Mouse (Mus musculus) heart, postnatal 0 days (tissue): ENCODE results near the gene Gm11555. TPM values are rescaled to one million over a fixed set of nuclear protein-coding genes. Genes with fewer than 3 reads are reported as not detected.
"Not testable (repeated sequence)": the region's sequence is repeated elsewhere in the genome, so short reads cannot be mapped to it uniquely, and the experiment has no call there.

ENCODE experiments used
- ATAC-seq: fragments of 200-750 bp; cut with Nextera tagmentation; 2 replicates; pipeline ENCODE4 v1.8.0; 2017; ENCODE audit warnings: low read depth, moderate number of reproducible peaks, moderate library complexity; ENCODE audit not compliant: insufficient read depth
- DNase-seq: peaks from one replicate; pipeline ENCODE4 v3.0.0-alpha.2; 2016; ENCODE audit warnings: low spot score
- H3K27ac ChIP-seq: fragments of 300-500 bp; sonication (generic); 2 replicates; pipeline ENCODE4 v1.5.1; 2014; ENCODE audit warnings: low read depth, mild to moderate bottlenecking
- H3K27me3 ChIP-seq: fragments of 300-500 bp; sonication (generic); 2 replicates; pipeline ENCODE4 v1.6.1; 2014; ENCODE audit warnings: low read length, mixed read lengths; ENCODE audit not compliant: control insufficient read depth, insufficient read depth
- H3K36me3 ChIP-seq: fragments of 300-500 bp; sonication (generic); replicated peaks from 2 replicates; pipeline ENCODE4 v1.6.1; 2014; ENCODE audit warnings: low read length, mixed read lengths; ENCODE audit not compliant: control insufficient read depth, insufficient read depth
- H3K4me1 ChIP-seq: fragments of 300-500 bp; sonication (generic); 2 replicates; pipeline ENCODE4 v1.6.1; 2014; ENCODE audit warnings: antibody characterized with exemption; ENCODE audit not compliant: control insufficient read depth, insufficient read depth
- H3K4me2 ChIP-seq: fragments of 300-500 bp; sonication (generic); 2 replicates; pipeline ENCODE4 v1.6.1; 2014; ENCODE audit warnings: low read depth, mild to moderate bottlenecking, low read length, moderate library complexity
- H3K4me3 ChIP-seq: fragments of 300-500 bp; sonication (generic); 2 replicates; pipeline ENCODE4 v1.5.1; 2014; ENCODE audit warnings: low read depth, low read length
- H3K9ac ChIP-seq: fragments of 300-500 bp; sonication (generic); replicated peaks from 2 replicates; pipeline ENCODE4 v1.6.1; 2014; ENCODE audit warnings: low read depth, low read length, mixed read lengths
- H3K9me3 ChIP-seq: fragments of 300-500 bp; sonication (generic); replicated peaks from 2 replicates; pipeline ENCODE4 v1.6.1; 2016; ENCODE audit warnings: low read length; ENCODE audit not compliant: control insufficient read depth
- CTCF ChIP-seq: IDR thresholded peaks from 2 replicates; pipeline ENCODE4 v1.5.1; 2016; ENCODE audit warnings: antibody characterized with exemption, control low read depth, low read depth
- EP300 ChIP-seq: IDR thresholded peaks from 2 replicates; pipeline ENCODE4 v1.6.1; 2016; ENCODE audit warnings: antibody characterized with exemption, low read depth
- WGBS: fragments of 180-500 bp; shearing (Covaris S2); extraction: QIAGEN DNeasy Blood & Tissue Kit; methylation state at CpG from one replicate; pipeline ENCODE4 v1.1.7; 2014; 5-methylcytosine and 5-hydroxymethylcytosine counted together
- polyA plus RNA-seq: library from polyadenylated mRNA; unstranded; fragments of >200 nt; fragmentation: Nextera tagmentation; extraction: Ambion mirVana; gene quantifications from 2 replicates; pipeline ENCODE4 v1.2.1, GENCODE M21; 2015
- total RNA-seq: library from RNA; depleted of rRNA; stranded (reverse); fragments of >200 nt; gene quantifications from 2 replicates; pipeline ENCODE4 v1.2.3, GENCODE M21; 2014; ENCODE audit warnings: low replicate concordance; rRNA removed

Gene Gm11555
- total and polyA plus RNA-seq, 2 experiments from 2014 or later = not detected

GRCm38 (mm10) chr11:99620335-99620734 is 29.7 kb downstream of the Gm11555 start, which contains the start of gene Gm11562:
Gene Gm11562, minus strand, starts transcription at chr11:99620435.
- WGBS = 83% methylated on average over 2 of the region's 2 CpGs
- no peak within 1 kb of the TSS for H3K4me2 ChIP-seq

DNA sequence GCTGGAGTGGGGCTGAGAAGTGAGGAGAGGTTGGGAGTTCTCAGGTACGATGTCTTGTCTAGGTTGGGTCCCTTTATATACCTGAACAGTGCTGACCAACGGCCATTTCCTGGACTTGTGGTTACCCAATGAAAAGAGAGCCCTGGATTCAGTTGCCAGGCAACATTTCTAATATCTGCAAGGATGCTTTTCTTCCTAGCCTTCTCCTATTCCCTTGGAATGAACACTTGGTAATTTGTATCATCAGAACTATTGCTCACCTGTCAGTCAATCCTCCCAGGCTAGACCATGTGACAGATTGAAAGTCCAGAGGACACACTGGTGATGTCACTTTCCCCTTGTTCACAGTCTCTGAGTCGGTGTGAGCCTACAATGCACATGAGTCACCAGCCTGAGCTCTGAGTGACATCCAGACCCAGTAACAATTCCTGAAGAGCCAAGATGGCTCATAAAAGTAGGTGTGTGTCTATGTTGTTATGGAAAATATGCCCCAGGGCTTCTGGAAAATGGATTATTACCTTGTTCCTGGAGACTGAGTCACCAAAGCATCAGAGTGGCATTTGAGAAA is 35.2 kb downstream of the Gm11555 start, which contains the start of gene Krtap2-4:
Krtap2-4 (minus strand) TSS at position 51 of the 568 bp plus-strand sequence.
- no peak within 1 kb of the TSS for H3K4me2 ChIP-seq
- WGBS = 45% methylated on average over 3 of the region's 3 CpGs
- H3K4me3 ChIP-seq = no peak within 1 kb of the TSS
- TF ChIP-seq EP300 = no peak
- no peak for TF ChIP-seq CTCF
- no peak within 1 kb of the TSS for H3K27ac ChIP-seq
- ATAC-seq = no peak
- no peaks in the 10 kb centered on the region for H3K4me1 ChIP-seq
- no peaks in the 10 kb centered on the region for H3K36me3 ChIP-seq
- DNase-seq = no peak
- no peak within 1 kb of the TSS for H3K9ac ChIP-seq
- no peaks in the 10 kb centered on the region for H3K9me3 ChIP-seq
- no peaks in the 10 kb centered on the region for H3K27me3 ChIP-seq

More at GRCm38 (mm10) chr11:99620335-99620734, 29.7 kb downstream of the Gm11555 start, which contains the start of gene Gm11562:
- H3K4me3 ChIP-seq = no peak within 1 kb of the TSS
- TF ChIP-seq EP300 (no peak), CTCF (no peak)
- ATAC-seq (no peak), DNase-seq (no peak)
- no peak within 1 kb of the TSS for H3K27ac ChIP-seq
- H3K27me3 ChIP-seq = no peaks in the 10 kb centered on the region
- H3K9ac ChIP-seq = no peak within 1 kb of the TSS
- H3K4me1 ChIP-seq = no peaks in the 10 kb centered on the region
- no peaks in the 10 kb centered on the region for H3K9me3 ChIP-seq
- H3K36me3 ChIP-seq = no peaks in the 10 kb centered on the region

- not testable (repeated sequence) for H3K27ac ChIP-seq, H3K4me2 ChIP-seq, DNase-seq, H3K4me3 ChIP-seq, H3K27me3 ChIP-seq, H3K36me3 ChIP-seq, H3K4me1 ChIP-seq, ATAC-seq, H3K9ac ChIP-seq, H3K9me3 ChIP-seq
- 51% methylated on average over 1 of the region's 2 CpGs for WGBS
Observed at GRCm38 (mm10) chr11:99610089-99610488, 39.9 kb downstream of the Gm11555 start, which contains the start of gene Gm11937. Gene Gm11937, minus strand, starts transcription at chr11:99610189.

DNA sequence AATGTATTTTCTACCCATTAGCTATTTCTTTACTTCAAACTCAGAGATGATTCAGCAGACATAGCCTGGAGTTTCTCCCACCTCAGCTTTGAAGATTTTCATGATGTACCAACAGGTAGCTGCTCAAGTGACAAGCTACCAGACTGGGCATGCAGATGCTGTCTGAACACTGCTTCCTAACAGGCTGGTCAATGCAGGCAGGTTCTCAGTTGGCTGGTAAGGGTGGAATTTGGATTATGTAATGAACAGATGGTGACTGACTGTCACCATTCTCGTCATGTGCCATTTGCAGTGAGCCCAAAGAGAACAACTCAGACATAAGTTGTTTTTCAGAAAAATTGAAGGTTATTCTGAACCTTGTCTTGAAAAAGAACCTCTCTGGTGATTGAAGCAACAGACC is 40.9 kb downstream of the Gm11555 start:
- Histone ChIP-seq H3K36me3 (no peaks in the 10 kb centered on the region), H3K9ac (no peak overlapping the region), H3K4me3 (no peak overlapping the region), H3K27ac (no peak overlapping the region), H3K4me2 (no peak overlapping the region), H3K4me1 (no peaks in the 10 kb centered on the region), H3K9me3 (no peaks in the 10 kb centered on the region), H3K27me3 (no peaks in the 10 kb centered on the region)
- no peak for ATAC-seq
- TF ChIP-seq CTCF (no peak), EP300 (no peak)
- 62% methylated on average over 1 of the region's 1 CpGs for whole genome bisulfite sequencing
- DNase-seq = no peak

GRCm38 (mm10) chr11:99603208-99603607 is 46.8 kb downstream of the Gm11555 start, which contains the start of gene Gm11938:
Gene Gm11938, minus strand, starts transcription at chr11:99603308.
- H3K4me1 ChIP-seq, H3K9ac ChIP-seq, H3K27ac ChIP-seq, H3K27me3 ChIP-seq, H3K4me2 ChIP-seq, DNase-seq, ATAC-seq, H3K36me3 ChIP-seq, H3K9me3 ChIP-seq, H3K4me3 ChIP-seq: not testable (repeated sequence)
- WGBS = 25% methylated on average over 1 of the region's 1 CpGs

Other genes with a start within 250 kb of the Gm11555 start
Only the 30 nearest of the 38 such genes appear.
- gene Krt23, start 157.1 kb downstream of the Gm11555 start, total RNA-seq = not detected in 2 replicates
- 0.07 and 0.12 TPM in 2 replicates for gene Krt23, start 157.1 kb downstream of the Gm11555 start, polyA plus RNA-seq
- gene Krt39, start 128.9 kb downstream of the Gm11555 start, total RNA-seq = not detected in 2 replicates
- not detected in 2 replicates for gene Krt39, start 128.9 kb downstream of the Gm11555 start, polyA plus RNA-seq
- not detected in 2 replicates for gene Krt40, start 107.1 kb downstream of the Gm11555 start, total RNA-seq
- gene Krt40, start 107.1 kb downstream of the Gm11555 start, polyA plus RNA-seq = not detected in 2 replicates
- not detected in 2 replicates for gene Krtap3-3, start 99.4 kb downstream of the Gm11555 start, total RNA-seq
- gene Krtap3-3, start 99.4 kb downstream of the Gm11555 start, polyA plus RNA-seq = not detected in 2 replicates
- not detected in 2 replicates for gene Krtap3-2, start 93.4 kb downstream of the Gm11555 start, total RNA-seq
- gene Krtap3-2, start 93.4 kb downstream of the Gm11555 start, polyA plus RNA-seq = not detected in 2 replicates
- not detected in 2 replicates for gene Gm11939, start 90.8 kb downstream of the Gm11555 start, total RNA-seq
- gene Gm11939, start 90.8 kb downstream of the Gm11555 start, polyA plus RNA-seq = not detected in 2 replicates
- not detected in 2 replicates for gene Krtap3-1, start 83.6 kb downstream of the Gm11555 start, total RNA-seq
- gene Krtap3-1, start 83.6 kb downstream of the Gm11555 start, polyA plus RNA-seq = not detected in 2 replicates
- gene Krtap1-5, start 69.2 kb downstream of the Gm11555 start, total RNA-seq = not detected in 2 replicates
- not detected in 2 replicates for gene Krtap1-5, start 69.2 kb downstream of the Gm11555 start, polyA plus RNA-seq
- gene Krtap1-4, start 66.6 kb downstream of the Gm11555 start, total RNA-seq = not detected in 2 replicates
- gene Krtap1-4, start 66.6 kb downstream of the Gm11555 start, polyA plus RNA-seq = not detected in 2 replicates
- gene Krtap1-3, start 58.9 kb downstream of the Gm11555 start, total RNA-seq = not detected in 2 replicates
- gene Krtap1-3, start 58.9 kb downstream of the Gm11555 start, polyA plus RNA-seq = not detected in 2 replicates
- gene Krtap9-3, start 52.1 kb downstream of the Gm11555 start, total RNA-seq = not detected in 2 replicates
- not detected in 2 replicates for gene Krtap9-3, start 52.1 kb downstream of the Gm11555 start, polyA plus RNA-seq
- not detected in 2 replicates for gene Gm11938, start 46.9 kb downstream of the Gm11555 start, total RNA-seq
- not detected in 2 replicates for gene Gm11938, start 46.9 kb downstream of the Gm11555 start, polyA plus RNA-seq
- not detected in 2 replicates for gene Gm11937, start 40.0 kb downstream of the Gm11555 start, total RNA-seq
- not detected in 2 replicates for gene Gm11937, start 40.0 kb downstream of the Gm11555 start, polyA plus RNA-seq
- not detected in 2 replicates for gene Krtap2-4, start 35.4 kb downstream of the Gm11555 start, total RNA-seq
- gene Krtap2-4, start 35.4 kb downstream of the Gm11555 start, polyA plus RNA-seq = not detected in 2 replicates
- not detected in 2 replicates for gene Gm11562, start 29.8 kb downstream of the Gm11555 start, total RNA-seq
- not detected in 2 replicates for gene Gm11562, start 29.8 kb downstream of the Gm11555 start, polyA plus RNA-seq
- gene Krtap4-1, start 22.0 kb downstream of the Gm11555 start, total RNA-seq = not detected in 2 replicates
- not detected in 2 replicates for gene Krtap4-1, start 22.0 kb downstream of the Gm11555 start, polyA plus RNA-seq
- not detected in 2 replicates for gene Krtap4-2, start 15.2 kb downstream of the Gm11555 start, total RNA-seq
- not detected in 2 replicates for gene Krtap4-2, start 15.2 kb downstream of the Gm11555 start, polyA plus RNA-seq
- not detected in 2 replicates for gene Krtap4-7, start 6.1 kb downstream of the Gm11555 start, total RNA-seq
- gene Krtap4-7, start 6.1 kb downstream of the Gm11555 start, polyA plus RNA-seq = not detected in 2 replicates
- gene Gm11563, start 8.7 kb upstream of the Gm11555 start, total RNA-seq = not detected in 2 replicates
- gene Gm11563, start 8.7 kb upstream of the Gm11555 start, polyA plus RNA-seq = not detected in 2 replicates
- gene Krtap4-6, start 15.7 kb upstream of the Gm11555 start, total RNA-seq = not detected in 2 replicates
- not detected in 2 replicates for gene Krtap4-6, start 15.7 kb upstream of the Gm11555 start, polyA plus RNA-seq
- not detected in 2 replicates for gene Gm14190, start 40.5 kb upstream of the Gm11555 start, total RNA-seq
- gene Gm14190, start 40.5 kb upstream of the Gm11555 start, polyA plus RNA-seq = not detected in 2 replicates
- not detected in 2 replicates for gene Gm14180, start 84.1 kb upstream of the Gm11555 start, total RNA-seq
- not detected in 2 replicates for gene Gm14180, start 84.1 kb upstream of the Gm11555 start, polyA plus RNA-seq
- not detected in 2 replicates for gene Gm11595, start 122.7 kb upstream of the Gm11555 start, total RNA-seq
- gene Gm11595, start 122.7 kb upstream of the Gm11555 start, polyA plus RNA-seq = not detected in 2 replicates
- gene Krtap4-8, start 130.5 kb upstream of the Gm11555 start, total RNA-seq = not detected in 2 replicates
- not detected in 2 replicates for gene Krtap4-8, start 130.5 kb upstream of the Gm11555 start, polyA plus RNA-seq
- not detected in 2 replicates for gene Krtap4-9, start 135.0 kb upstream of the Gm11555 start, total RNA-seq
- not detected in 2 replicates for gene Krtap4-9, start 135.0 kb upstream of the Gm11555 start, polyA plus RNA-seq
- gene Gm11596, start 143.2 kb upstream of the Gm11555 start, total RNA-seq = not detected in 2 replicates
- not detected in 2 replicates for gene Gm11596, start 143.2 kb upstream of the Gm11555 start, polyA plus RNA-seq
- gene Gm11569, start 148.7 kb upstream of the Gm11555 start, total RNA-seq = not detected in 2 replicates
- gene Gm11569, start 148.7 kb upstream of the Gm11555 start, polyA plus RNA-seq = not detected in 2 replicates
- gene Gm11554, start 154.2 kb upstream of the Gm11555 start, total RNA-seq = not detected in 2 replicates
- not detected in 2 replicates for gene Gm11554, start 154.2 kb upstream of the Gm11555 start, polyA plus RNA-seq
- gene Krtap4-13, start 159.7 kb upstream of the Gm11555 start, total RNA-seq = not detected in 2 replicates
- not detected in 2 replicates for gene Krtap4-13, start 159.7 kb upstream of the Gm11555 start, polyA plus RNA-seq
- not detected in 2 replicates for gene Gm11564, start 165.4 kb upstream of the Gm11555 start, total RNA-seq
- not detected in 2 replicates for gene Gm11564, start 165.4 kb upstream of the Gm11555 start, polyA plus RNA-seq